Mouse (Mus musculus): ENCODE results near the gene Gm21973. TPM values are rescaled to one million over a fixed set of nuclear protein-coding genes. Genes with fewer than 3 reads are reported as not detected.

Gene Gm21973
- total RNA-seq, 1 experiment from 2014 or later = 1.5 TPM

- peak; percentile 24 for DNase-seq
Measured at GRCm38 (mm10) chr15:10399795-10400194, 74.6 kb downstream of the Gm21973 start.

DNA sequence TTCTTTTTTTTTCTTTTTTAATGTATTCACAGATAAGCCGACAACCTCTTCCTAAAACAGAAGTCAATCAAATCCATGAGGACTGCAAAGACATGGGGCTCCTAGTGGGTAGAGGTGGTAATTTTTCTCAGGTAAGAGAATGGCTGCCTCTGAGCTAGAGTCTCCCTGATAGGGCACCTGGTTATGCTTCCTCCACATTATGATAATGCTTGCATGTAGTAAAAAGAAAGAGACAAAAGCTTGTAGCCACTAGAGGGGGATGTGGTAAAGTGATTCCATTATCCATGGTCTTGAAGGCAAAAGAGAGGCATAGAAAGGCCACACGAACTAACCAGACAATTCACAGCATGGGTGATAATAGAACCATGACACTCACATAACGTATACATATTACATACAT lies 75.2 kb downstream of the Gm21973 start:
- DNase-seq = peak; percentile 19

DNA sequence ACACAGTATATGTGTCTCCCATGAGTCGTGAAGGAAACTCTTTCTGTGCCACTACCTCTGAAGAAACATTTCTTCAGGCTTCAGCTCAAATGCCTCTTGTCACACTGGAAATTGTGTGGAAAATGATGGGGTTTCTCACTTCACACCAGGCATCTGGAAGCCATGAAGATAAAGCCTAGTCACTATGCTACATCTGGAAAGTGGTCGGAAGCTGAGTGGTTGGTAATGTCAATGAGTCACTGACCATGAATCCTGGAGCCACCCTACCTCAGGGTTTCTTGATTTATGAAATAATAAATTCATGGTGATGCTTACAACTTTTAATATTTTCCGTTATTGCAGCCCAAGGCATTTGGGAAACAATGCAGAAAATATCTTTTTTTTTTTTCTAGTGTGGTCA lies 84.7 kb downstream of the Gm21973 start:
- DNase-seq = no peak

- DNase-seq = no peak
Measured at GRCm38 (mm10) chr15:10410881-10411280, 85.7 kb downstream of the Gm21973 start.

- no peak for DNase-seq
Measured at GRCm38 (mm10) chr15:10413656-10414055, 88.5 kb downstream of the Gm21973 start.

- DNase-seq = no peak
Measured at GRCm38 (mm10) chr15:10421138-10421784, 96.1 kb downstream of the Gm21973 start.

DNA sequence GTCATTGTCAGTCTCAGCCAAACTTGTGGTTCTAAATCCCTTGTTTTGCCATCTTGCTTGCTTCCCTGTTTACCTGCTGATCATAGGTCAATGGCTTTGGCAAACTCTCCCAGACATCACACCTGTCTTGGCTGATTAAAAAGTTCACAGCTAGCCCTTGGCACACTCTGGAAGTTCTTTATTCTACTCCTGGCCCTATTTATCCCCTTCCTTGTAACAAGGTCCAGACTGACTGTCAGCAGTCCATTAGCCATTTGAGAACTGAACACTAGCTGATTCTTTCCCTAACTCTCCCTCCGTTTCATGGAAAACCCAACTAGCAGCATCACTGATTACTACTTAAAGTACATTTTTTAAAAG lies 96.6 kb downstream of the Gm21973 start:
- no peak for DNase-seq

Other genes starting within 250 kb of the Gm21973 start
- gene Prlr, start 148.1 kb upstream of the Gm21973 start, total RNA-seq (2021) = 126 and 152 TPM in 2 replicates
- 3.0 and 17.8 TPM in 2 replicates for gene Agxt2, start 33.2 kb downstream of the Gm21973 start, total RNA-seq (2021)
- gene Dnajc21, start 145.1 kb downstream of the Gm21973 start, total RNA-seq (2021) = 43.6 and 46.9 TPM in 2 replicates
- 49.0 and 54.0 TPM in 2 replicates for gene Brix1, start 160.6 kb downstream of the Gm21973 start, total RNA-seq (2021)
- 14.3 and 14.5 TPM in 2 replicates for gene Rad1, start 160.6 kb downstream of the Gm21973 start, total RNA-seq (2021)
- not detected in 2 replicates for gene Ttc23l, start 233.3 kb downstream of the Gm21973 start, total RNA-seq (2021)

All from adrenal gland, postnatal 14 days (tissue).